Mouse (Mus musculus) midbrain, postnatal 0 days (tissue): ENCODE data around the gene Atat1. TPM values are rescaled to one million over a fixed set of nuclear protein-coding genes. Genes with fewer than 3 reads are reported as not detected.

Source experiments
- ATAC-seq: fragments of 200-750 bp; cut with Nextera tagmentation; 2 replicates; pipeline ENCODE4 v1.8.0; 2017; ENCODE audit warnings: moderate number of reproducible peaks, mild to moderate bottlenecking, moderate TSS enrichment, moderate library complexity; ENCODE audit not compliant: low FRiP score
- DNase-seq: peaks from one replicate; pipeline ENCODE4 v3.0.0-alpha.2; 2015; ENCODE audit warnings: low spot score
- H3K27ac ChIP-seq: fragments of 300-500 bp; sonication (generic); 2 replicates; pipeline ENCODE4 v1.5.1; 2014; ENCODE audit warnings: low read depth, mild to moderate bottlenecking, low read length, mixed read lengths
- H3K27me3 ChIP-seq: fragments of 300-500 bp; sonication (generic); 2 replicates; pipeline ENCODE4 v1.6.1; 2014; ENCODE audit warnings: low read length, control low read depth, mixed read lengths; ENCODE audit not compliant: insufficient read depth
- H3K36me3 ChIP-seq: fragments of 300-500 bp; sonication (generic); 2 replicates; pipeline ENCODE4 v1.6.1; 2014; ENCODE audit warnings: low read length, control low read depth, mixed read lengths; ENCODE audit not compliant: insufficient read depth
- H3K4me1 ChIP-seq: fragments of 300-500 bp; sonication (generic); 2 replicates; pipeline ENCODE4 v1.6.1; 2014; ENCODE audit warnings: mild to moderate bottlenecking, control low read depth, antibody characterized with exemption, low read length, mixed read lengths; ENCODE audit not compliant: insufficient read depth
- H3K4me2 ChIP-seq: fragments of 300-500 bp; sonication (generic); 2 replicates; pipeline ENCODE4 v1.6.1; 2014; ENCODE audit warnings: low read depth, mild to moderate bottlenecking, low read length, mixed read lengths; ENCODE audit not compliant: poor library complexity, severe bottlenecking
- H3K4me3 ChIP-seq: fragments of 300-500 bp; sonication (generic); 2 replicates; pipeline ENCODE4 v1.5.1; 2014; ENCODE audit warnings: low read depth, mild to moderate bottlenecking, low read length, moderate library complexity
- H3K9ac ChIP-seq: fragments of 300-500 bp; sonication (generic); replicated peaks from 2 replicates; pipeline ENCODE4 v1.6.1; 2014; ENCODE audit warnings: mild to moderate bottlenecking, low read length, moderate library complexity, mixed read lengths; ENCODE audit not compliant: poor library complexity, severe bottlenecking
- H3K9me3 ChIP-seq: fragments of 300-500 bp; sonication (generic); 2 replicates; pipeline ENCODE4 v1.6.1; 2016; ENCODE audit warnings: low read length, control low read depth
- CTCF ChIP-seq: IDR thresholded peaks from 2 replicates; pipeline ENCODE4 v1.5.1; 2016; ENCODE audit warnings: antibody characterized with exemption, mild to moderate bottlenecking
- WGBS: fragments of 180-500 bp; shearing (Covaris S2); extraction: QIAGEN DNeasy Blood & Tissue Kit; methylation state at CpG from one replicate; pipeline ENCODE4 v1.1.7; 2014; 5-methylcytosine and 5-hydroxymethylcytosine counted together
- polyA plus RNA-seq: library from polyadenylated mRNA; unstranded; fragments of >200 nt; fragmentation: Nextera tagmentation; extraction: Ambion mirVana; gene quantifications from 2 replicates; pipeline ENCODE4 v1.2.1, GENCODE M21; 2015
- total RNA-seq: library from RNA; depleted of rRNA; stranded (reverse); fragments of >200 nt; gene quantifications from 2 replicates; pipeline ENCODE4 v1.2.3, GENCODE M21; 2014

Gene Atat1
- total and polyA plus RNA-seq, 2 experiments from 2014 or later: 216 to 326 TPM

DNA sequence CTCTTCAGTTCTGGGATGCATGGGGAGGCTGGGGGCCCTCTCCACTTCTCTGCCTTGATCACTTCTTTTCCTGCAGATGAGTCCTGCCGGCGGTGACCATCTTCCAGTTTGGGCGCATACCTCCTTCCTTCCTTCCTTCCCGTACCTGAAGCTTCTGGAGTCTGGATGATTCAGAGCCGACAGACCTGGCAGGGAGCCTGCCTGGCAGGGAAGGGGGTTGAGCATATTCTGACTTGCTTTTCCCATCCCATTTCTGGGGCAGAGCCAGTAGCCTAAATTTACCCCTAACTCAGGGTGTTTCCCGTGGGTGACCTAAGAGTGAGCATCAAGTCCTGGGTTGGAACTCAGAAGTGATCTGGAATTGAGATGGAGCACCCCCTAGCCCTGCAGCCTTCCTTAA lies 35.2 kb downstream of the Atat1 start:
- ATAC-seq (no peak), DNase-seq (no peak)
- H3K27ac ChIP-seq: no peak overlapping the region
- no peak for TF ChIP-seq CTCF
- peaks cover 13% of the 10 kb centered on the region; the same call in 1 of the 2 replicates for H3K4me1 ChIP-seq
- no peak overlapping the region for H3K4me2 ChIP-seq
- 89% methylated on average over 6 of the region's 6 CpGs for WGBS
- no peaks in the 10 kb centered on the region for H3K27me3 ChIP-seq
- no peaks in the 10 kb centered on the region for H3K9me3 ChIP-seq
- H3K4me3 ChIP-seq: no peak overlapping the region
- peaks cover 4% of the 10 kb centered on the region; the same call in 1 of the 2 replicates for H3K36me3 ChIP-seq
- H3K9ac ChIP-seq: no peak overlapping the region

DNA sequence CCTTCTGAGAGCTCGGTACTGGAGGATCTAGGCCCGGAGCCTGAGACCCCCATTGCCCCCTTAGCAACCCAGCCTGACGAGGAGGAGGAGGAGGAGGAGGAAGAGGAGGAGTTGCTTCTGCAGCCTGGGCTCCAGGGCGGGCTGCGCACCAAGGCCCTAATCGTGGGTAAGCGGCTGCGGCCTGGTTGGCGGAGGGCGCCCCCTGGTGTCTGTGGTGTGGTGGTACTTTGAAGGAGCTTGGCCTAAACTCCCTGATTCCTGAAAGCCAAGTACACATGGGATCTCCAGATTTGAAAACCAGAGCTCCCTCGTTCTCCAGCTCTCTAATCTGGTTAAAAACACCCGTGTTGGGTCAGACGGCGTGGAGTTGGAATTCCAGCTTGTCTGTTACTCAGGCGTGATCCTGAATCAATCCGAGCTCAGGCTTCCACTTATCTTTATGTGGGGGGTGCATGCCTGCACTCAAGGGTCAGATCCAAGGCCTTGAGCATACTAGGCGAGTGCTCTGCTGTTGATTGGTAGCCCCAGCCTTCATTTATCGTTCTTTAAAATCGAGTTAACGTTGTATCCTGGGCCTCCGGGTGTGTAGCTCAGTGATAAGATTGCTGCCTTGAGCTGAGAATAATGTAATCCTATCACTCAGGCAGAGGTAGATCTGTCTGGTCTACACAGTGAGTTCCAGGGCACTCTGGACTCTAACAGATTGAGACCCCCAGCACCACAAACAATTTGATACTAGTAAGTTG lies 35.9 kb downstream of the Atat1 start:
- Histone ChIP-seq H3K4me1 (peaks cover 17% of the 10 kb centered on the region; the same call in 1 of the 2 replicates), H3K9me3 (no peaks in the 10 kb centered on the region), H3K36me3 (peaks cover 4% of the 10 kb centered on the region; the same call in 1 of the 2 replicates), H3K27me3 (no peaks in the 10 kb centered on the region), H3K4me2 (no peak overlapping the region), H3K27ac (no peak overlapping the region), H3K4me3 (no peak overlapping the region), H3K9ac (no peak overlapping the region)
- DNase-seq (peak; percentile 83), ATAC-seq (no peak)
- 31% methylated on average over 21 of the region's 21 CpGs for WGBS
- peak; percentile 90 for TF ChIP-seq CTCF

DNA sequence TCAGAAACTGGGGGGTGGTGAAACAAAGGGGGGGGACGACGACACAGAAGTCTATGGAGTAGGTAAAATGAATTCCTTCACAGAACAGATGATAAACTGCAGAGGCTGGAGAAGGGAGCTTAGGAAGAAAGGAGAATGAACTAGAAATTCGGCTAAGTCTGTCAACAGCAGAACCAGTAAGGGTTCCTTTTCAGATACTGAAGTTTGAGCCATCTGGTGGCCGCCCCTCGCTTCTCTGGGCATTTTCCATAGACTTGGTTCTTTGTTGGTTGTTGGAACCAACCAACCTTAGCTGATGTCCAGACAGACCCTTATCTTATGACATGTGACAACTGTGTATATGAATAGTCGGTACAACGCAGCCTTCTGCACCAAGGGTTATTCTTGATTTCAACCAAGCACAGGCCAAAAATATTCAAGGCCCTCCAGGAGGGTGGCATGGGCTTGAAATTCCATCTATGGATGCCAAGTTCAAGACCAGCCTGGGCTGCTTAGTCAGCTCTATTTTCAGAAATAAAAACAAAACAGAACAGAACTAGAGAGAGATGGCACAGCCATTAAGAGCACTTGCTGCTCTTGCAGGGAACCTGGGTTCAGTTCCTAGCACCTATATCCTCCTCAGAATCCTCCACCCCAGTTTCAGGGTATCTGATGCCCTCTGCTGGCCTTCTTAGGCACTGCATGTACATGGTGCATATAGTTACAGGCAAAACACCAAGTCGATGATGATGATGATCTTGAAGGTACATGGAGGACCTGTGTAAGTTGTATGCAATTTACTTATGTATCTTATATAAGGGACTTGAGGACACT lies 38.8 kb downstream of the Atat1 start:
- Histone ChIP-seq H3K27ac (peak overlapping the region; percentile 57; the same call in 1 of the 2 replicates), H3K4me1 (peaks cover 22% of the 10 kb centered on the region), H3K4me2 (peak overlapping the region; percentile 91), H3K9me3 (no peaks in the 10 kb centered on the region), H3K36me3 (peaks cover 4% of the 10 kb centered on the region; the same call in 1 of the 2 replicates), H3K9ac (peak overlapping the region; percentile 69), H3K4me3 (peak overlapping the region; percentile 76; the same call in 1 of the 2 replicates), H3K27me3 (no peaks in the 10 kb centered on the region)
- DNase-seq: no peak
- WGBS: 90% methylated on average over 8 of the region's 8 CpGs
- TF ChIP-seq CTCF: peak; percentile 72
- no peak for ATAC-seq

DNA sequence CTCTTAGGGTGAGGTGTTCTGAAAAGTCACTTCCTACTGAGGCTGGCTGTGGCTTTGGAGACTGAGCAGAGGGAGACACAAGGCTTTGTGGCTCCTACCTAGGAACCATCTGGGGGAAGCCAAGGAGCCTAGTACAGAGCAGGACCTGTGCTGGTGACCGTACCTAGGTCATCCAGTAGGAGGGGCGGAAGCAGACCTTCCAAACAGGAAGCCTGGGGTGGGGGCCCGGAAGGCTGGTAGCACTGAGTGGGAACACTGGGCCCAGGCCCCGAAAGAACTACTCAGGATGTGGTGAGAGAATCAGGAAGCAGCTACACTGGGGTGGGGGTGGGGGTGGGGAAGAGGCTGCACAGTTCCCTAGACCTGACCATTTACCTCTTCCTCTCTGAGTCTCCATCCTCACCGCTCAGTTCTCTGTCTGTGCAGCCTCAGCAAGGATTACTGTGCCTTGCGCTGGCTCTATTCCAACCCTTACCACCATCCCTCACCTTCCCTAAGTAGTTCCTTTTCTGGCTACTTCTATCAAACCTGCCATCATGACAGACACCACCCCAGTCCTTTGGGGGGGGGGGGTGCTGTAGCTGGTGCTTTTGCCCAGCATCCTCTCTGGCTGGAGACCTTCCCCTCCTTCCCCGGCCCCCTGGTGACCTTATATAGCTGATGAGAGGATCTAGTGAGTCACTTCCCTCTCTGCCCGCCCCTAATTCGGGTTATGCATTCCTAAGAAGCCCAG lies 39.6 kb downstream of the Atat1 start:
- H3K4me1 ChIP-seq: peaks cover 22% of the 10 kb centered on the region
- ATAC-seq: no peak
- no peak for DNase-seq

GRCm38 (mm10) chr17:35869346-35870067 lies 40.4 kb downstream of the Atat1 start:
- peak overlapping the region; percentile 69 for H3K9ac ChIP-seq

More for the DNA sequence above, 39.6 kb downstream of the Atat1 start:
- H3K4me2 ChIP-seq: peak overlapping the region; percentile 91
- 69% methylated on average over 9 of the region's 9 CpGs for WGBS
- peak overlapping the region; percentile 76 for H3K4me3 ChIP-seq
- TF ChIP-seq CTCF: no peak
- H3K9me3 ChIP-seq: no peaks in the 10 kb centered on the region
- peaks cover 4% of the 10 kb centered on the region; the same call in 1 of the 2 replicates for H3K36me3 ChIP-seq
- H3K9ac ChIP-seq: peak overlapping the region; percentile 69
- H3K27ac ChIP-seq: peak overlapping the region; percentile 57
- H3K27me3 ChIP-seq: no peaks in the 10 kb centered on the region

More at GRCm38 (mm10) chr17:35869346-35870067, 40.4 kb downstream of the Atat1 start:
- Histone ChIP-seq H3K9me3 (no peaks in the 10 kb centered on the region), H3K4me1 (peaks cover 24% of the 10 kb centered on the region), H3K27me3 (no peaks in the 10 kb centered on the region), H3K27ac (peak overlapping the region; percentile 57), H3K4me3 (peak overlapping the region; percentile 76), H3K4me2 (peak overlapping the region; percentile 91), H3K36me3 (no peaks in the 10 kb centered on the region)
- TF ChIP-seq CTCF: no peak
- ATAC-seq (no peak), DNase-seq (peak; percentile 21)
- WGBS: 2% methylated on average over 7 of the region's 7 CpGs
